Mouse (Mus musculus) neural tube, embryonic 14.5 days (tissue): ENCODE data around the gene 1700029P11Rik. TPM values are rescaled to one million over a fixed set of nuclear protein-coding genes. Genes with fewer than 3 reads are reported as not detected.

Source experiments
- ATAC-seq: fragments of 200-750 bp; cut with Nextera tagmentation; 2 replicates; pipeline ENCODE4 v1.8.0; 2017; ENCODE audit warnings: low read depth, mild to moderate bottlenecking, moderate TSS enrichment, moderate library complexity
- H3K27ac ChIP-seq: fragments of 300-500 bp; sonication (generic); 2 replicates; pipeline ENCODE4 v1.5.1; 2014; ENCODE audit warnings: low read depth, mild to moderate bottlenecking, control low read depth, low read length, moderate library complexity, mixed read lengths
- H3K27me3 ChIP-seq: fragments of 300-500 bp; sonication (generic); 2 replicates; pipeline ENCODE4 v1.6.1; 2014; ENCODE audit warnings: low read length; ENCODE audit not compliant: control insufficient read depth, insufficient read depth
- H3K36me3 ChIP-seq: fragments of 300-500 bp; sonication (generic); 2 replicates; pipeline ENCODE4 v1.6.1; 2014; ENCODE audit warnings: low read length, mixed read lengths; ENCODE audit not compliant: control insufficient read depth, insufficient read depth
- H3K4me1 ChIP-seq: fragments of 300-500 bp; sonication (generic); 2 replicates; pipeline ENCODE4 v1.6.1; 2014; ENCODE audit warnings: low read length; ENCODE audit not compliant: control insufficient read depth, insufficient read depth
- H3K4me2 ChIP-seq: fragments of 300-500 bp; sonication (generic); 2 replicates; pipeline ENCODE4 v1.6.1; 2014; ENCODE audit warnings: mild to moderate bottlenecking, low read depth, low read length, control low read depth
- H3K4me3 ChIP-seq: fragments of 300-500 bp; sonication (generic); 2 replicates; pipeline ENCODE4 v1.5.1; 2014; ENCODE audit warnings: low read depth, low read length, control low read depth, mixed read lengths
- H3K9ac ChIP-seq: fragments of 300-500 bp; sonication (generic); replicated peaks from 2 replicates; pipeline ENCODE4 v1.6.1; 2014; ENCODE audit warnings: low read depth, mild to moderate bottlenecking, control low read depth, low read length, mixed read lengths
- H3K9me3 ChIP-seq: fragments of 300-500 bp; sonication (generic); 2 replicates; pipeline ENCODE4 v1.6.1; 2016; ENCODE audit warnings: low read length; ENCODE audit not compliant: control insufficient read depth
- WGBS: fragments of 180-500 bp; shearing (Covaris S2); extraction: QIAGEN DNeasy Blood & Tissue Kit; methylation state at CpG from one replicate; pipeline ENCODE4 v1.1.7; 2014; 5-methylcytosine and 5-hydroxymethylcytosine counted together
- polyA plus RNA-seq: library from polyadenylated mRNA; unstranded; fragments of >200 nt; fragmentation: Nextera tagmentation; extraction: Ambion mirVana; gene quantifications from 2 replicates; pipeline ENCODE4 v1.2.1, GENCODE M21; 2014

Gene 1700029P11Rik
- polyA plus RNA-seq, 1 experiment from 2014 or later = not detected

GRCm38 (mm10) chr15:81985267-81986161 lies 5.2 kb downstream of the 1700029P11Rik start:
- no peak for ATAC-seq
- Histone ChIP-seq H3K4me1 (no peaks in the 10 kb centered on the region), H3K27ac (no peak overlapping the region), H3K27me3 (no peaks in the 10 kb centered on the region), H3K4me2 (no peak overlapping the region), H3K4me3 (no peak overlapping the region), H3K9me3 (no peaks in the 10 kb centered on the region), H3K36me3 (no peaks in the 10 kb centered on the region), H3K9ac (no peak overlapping the region)
- WGBS = 54% methylated on average over 2 of the region's 2 CpGs

- Histone ChIP-seq H3K4me1 (no peaks in the 10 kb centered on the region), H3K9ac (no peak within 1 kb of the TSS), H3K36me3 (0 out of 2 replicates have a peak, but pooled peaks cover 3% of the 10 kb centered on the region), H3K9me3 (no peaks in the 10 kb centered on the region), H3K27ac (no peak within 1 kb of the TSS), H3K4me3 (no peak within 1 kb of the TSS), H3K27me3 (no peaks in the 10 kb centered on the region), H3K4me2 (no peak within 1 kb of the TSS)
- ATAC-seq = no peak
- 81% methylated on average over 3 of the region's 3 CpGs for WGBS
Observed at GRCm38 (mm10) chr15:81987646-81988045, 7.3 kb downstream of the 1700029P11Rik start, which contains the start of gene Xrcc6. Gene Xrcc6, plus strand, starts transcription at chr15:81987835.

DNA sequence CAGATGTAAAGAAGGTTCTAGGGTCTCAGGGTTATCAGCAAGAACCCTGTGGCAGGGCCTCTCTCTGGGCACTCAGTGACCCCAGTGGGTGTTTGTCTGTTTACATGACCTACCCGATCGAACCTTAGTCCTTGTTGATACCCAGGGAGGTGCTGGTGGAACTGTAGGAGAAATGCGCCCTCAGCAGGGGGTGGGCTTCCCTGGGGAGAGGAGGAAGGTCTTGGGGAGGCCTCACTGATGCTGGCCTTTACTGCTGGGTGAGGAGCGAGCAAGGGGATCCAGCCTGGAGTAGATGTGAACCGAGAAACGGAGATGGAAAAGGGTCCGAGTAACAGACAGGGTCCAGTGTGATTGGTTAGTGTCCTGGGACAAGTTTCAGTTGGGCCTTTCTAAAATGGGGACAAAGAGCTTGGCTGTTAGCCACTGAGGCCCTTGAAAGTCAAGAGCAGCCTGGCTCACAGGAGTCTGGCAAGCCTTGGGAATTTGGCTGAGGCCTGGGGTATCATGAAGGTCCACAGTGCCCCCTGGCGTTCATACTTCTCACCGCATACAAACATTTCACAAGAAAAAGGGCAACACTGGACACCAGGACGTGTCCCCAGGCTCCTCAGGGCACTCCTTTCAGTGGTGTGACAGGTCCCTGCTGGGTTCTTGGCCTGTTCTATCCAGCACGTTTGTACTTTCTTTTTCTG lies 9.2 kb downstream of the 1700029P11Rik start:
- Histone ChIP-seq H3K27me3 (no peaks in the 10 kb centered on the region), H3K27ac (no peak overlapping the region)
- WGBS = 43% methylated on average over 11 of the region's 11 CpGs

DNA sequence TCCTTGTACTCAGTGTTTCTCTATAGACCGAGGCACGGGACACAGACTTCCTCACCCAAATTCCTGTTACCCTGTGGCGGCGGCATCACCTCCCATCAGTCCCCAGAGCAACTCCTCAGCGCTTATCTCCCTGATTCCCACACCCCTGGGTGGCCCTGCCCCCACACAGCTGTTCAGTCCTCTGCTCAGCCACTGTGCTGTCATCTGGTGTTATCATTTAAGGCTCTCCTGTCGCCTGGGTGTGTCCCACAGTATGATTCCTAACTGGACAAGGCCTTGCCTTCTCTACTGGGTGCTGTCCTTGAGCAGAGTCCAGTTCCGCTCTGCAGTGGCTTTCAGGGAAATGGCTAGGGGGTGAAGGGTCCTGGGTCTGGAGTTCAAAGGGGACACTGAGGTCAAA lies 10.2 kb downstream of the 1700029P11Rik start:
- Histone ChIP-seq H3K9me3 (no peaks in the 10 kb centered on the region), H3K4me2 (no peak overlapping the region), H3K9ac (no peak overlapping the region), H3K27me3 (no peaks in the 10 kb centered on the region), H3K27ac (no peak overlapping the region), H3K36me3 (peaks cover 13% of the 10 kb centered on the region; the same call in 1 of the 2 replicates), H3K4me3 (no peak overlapping the region), H3K4me1 (no peaks in the 10 kb centered on the region)
- ATAC-seq = no peak
- WGBS = 56% methylated on average over 7 of the region's 7 CpGs

More for the DNA sequence above, 9.2 kb downstream of the 1700029P11Rik start:
- Histone ChIP-seq H3K9ac (no peak overlapping the region), H3K4me1 (no peaks in the 10 kb centered on the region), H3K36me3 (peaks cover 9% of the 10 kb centered on the region; the same call in 1 of the 2 replicates), H3K9me3 (no peaks in the 10 kb centered on the region), H3K4me3 (no peak overlapping the region), H3K4me2 (no peak overlapping the region)
- peak; percentile 82; the same call in 1 of the 2 replicates for ATAC-seq

- no peak overlapping the region for H3K4me3 ChIP-seq
- ATAC-seq = no peak
- H3K4me2 ChIP-seq = no peak overlapping the region
- H3K27ac ChIP-seq = no peak overlapping the region
- H3K4me1 ChIP-seq = no peaks in the 10 kb centered on the region
- H3K9me3 ChIP-seq = no peaks in the 10 kb centered on the region
- H3K27me3 ChIP-seq = no peaks in the 10 kb centered on the region
- WGBS = 82% methylated on average over 6 of the region's 6 CpGs
- H3K36me3 ChIP-seq = peaks cover 38% of the 10 kb centered on the region
- no peak overlapping the region for H3K9ac ChIP-seq
Observed at GRCm38 (mm10) chr15:81993992-81994391, 13.7 kb downstream of the 1700029P11Rik start.

DNA sequence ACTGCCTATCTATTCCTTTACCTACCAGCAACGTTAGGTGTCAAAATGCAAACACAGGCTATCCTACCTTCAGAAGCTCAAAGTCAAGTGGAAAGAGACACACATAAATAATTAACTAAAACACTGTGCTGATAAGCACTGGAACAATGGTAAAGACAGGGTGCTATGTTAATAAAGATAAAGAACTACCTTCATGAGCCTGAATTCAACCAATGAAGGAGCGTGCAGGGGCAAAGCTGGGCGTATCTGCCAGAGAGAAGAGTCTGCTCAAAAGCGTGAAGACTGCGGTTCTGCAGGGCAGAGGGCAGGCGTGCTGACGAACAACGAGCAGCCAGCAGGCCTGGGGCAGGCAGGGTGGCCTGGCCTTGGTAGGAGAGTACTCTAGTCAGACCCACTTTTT lies 23.9 kb downstream of the 1700029P11Rik start:
- 95% methylated on average over 8 of the region's 8 CpGs for WGBS
- Histone ChIP-seq H3K4me1 (no peaks in the 10 kb centered on the region), H3K27me3 (no peaks in the 10 kb centered on the region), H3K27ac (no peak overlapping the region), H3K4me2 (no peak overlapping the region), H3K9me3 (no peaks in the 10 kb centered on the region), H3K36me3 (peaks cover 4% of the 10 kb centered on the region), H3K4me3 (no peak overlapping the region), H3K9ac (no peak overlapping the region)
- no peak for ATAC-seq

DNA sequence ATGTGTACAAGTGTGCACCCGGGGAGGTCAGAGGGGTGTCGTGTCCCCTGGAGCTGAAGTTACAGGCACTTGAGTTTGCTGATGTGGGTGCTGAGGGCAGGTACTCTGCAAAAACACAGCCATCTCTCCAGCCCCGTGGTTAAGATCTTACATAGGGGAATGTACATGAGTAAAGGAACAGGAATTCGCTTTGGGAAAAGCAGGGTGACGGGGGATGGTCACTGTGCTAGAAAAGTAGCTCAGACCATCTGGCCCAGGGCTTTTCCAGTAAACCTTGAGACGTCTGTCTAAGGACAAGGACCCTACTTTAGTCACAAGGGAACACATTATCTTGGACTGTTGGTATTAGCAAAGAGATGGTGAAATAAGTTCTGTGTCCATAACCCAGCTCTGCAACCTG lies 31.6 kb downstream of the 1700029P11Rik start:
- Histone ChIP-seq H3K27me3 (no peaks in the 10 kb centered on the region), H3K27ac (no peak overlapping the region), H3K4me1 (peaks cover 16% of the 10 kb centered on the region), H3K9ac (no peak overlapping the region), H3K4me3 (no peak overlapping the region), H3K4me2 (no peak overlapping the region), H3K36me3 (no peaks in the 10 kb centered on the region), H3K9me3 (no peaks in the 10 kb centered on the region)
- ATAC-seq = no peak
- 92% methylated on average over 6 of the region's 6 CpGs for WGBS

GRCm38 (mm10) chr15:82014745-82015391 lies 34.5 kb downstream of the 1700029P11Rik start:
- 20% methylated on average over 9 of the region's 9 CpGs for WGBS
- Histone ChIP-seq H3K27me3 (no peaks in the 10 kb centered on the region), H3K27ac (no peak overlapping the region), H3K9ac (peak overlapping the region; percentile 90), H3K4me1 (peaks cover 21% of the 10 kb centered on the region), H3K36me3 (no peaks in the 10 kb centered on the region), H3K4me2 (peak overlapping the region; percentile 64), H3K4me3 (peak overlapping the region; percentile 84), H3K9me3 (no peaks in the 10 kb centered on the region)
- ATAC-seq = no peak
